Mouse (Mus musculus): ENCODE results near the gene Cnot6l. TPM values are rescaled to one million over a fixed set of nuclear protein-coding genes. Genes with fewer than 3 reads are reported as not detected.

Gene Cnot6l
- 127 TPM for polyA plus RNA-seq (2014; fragmentation: Illumina TruSeq; extraction: RNeasy Lipid Tissue Mini Kit (QIAGEN cat#74804); ENCODE audit: low read depth, low replicate concordance)

DNA sequence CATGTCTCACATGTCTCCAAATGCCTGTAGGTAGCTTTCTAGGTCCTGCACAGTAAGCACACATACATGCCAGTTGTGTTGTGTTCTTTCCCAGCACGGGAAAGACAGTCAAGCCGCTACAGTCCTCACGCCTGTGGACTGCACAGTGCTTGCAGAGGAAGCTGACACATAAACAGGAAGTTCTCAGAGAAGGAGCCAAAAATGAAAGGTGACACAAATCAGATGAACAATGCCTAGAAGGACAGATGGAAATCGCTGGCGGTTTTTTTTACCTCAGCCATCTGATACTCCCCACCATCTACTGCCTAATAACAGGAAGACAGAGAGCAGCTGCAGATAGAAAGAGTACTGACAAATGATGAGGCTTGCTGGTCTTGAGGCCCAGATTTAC is at the start of gene Cnot6l:
Cnot6l (minus strand) TSS at position 151 of the 391 bp plus-strand sequence.

DNA sequence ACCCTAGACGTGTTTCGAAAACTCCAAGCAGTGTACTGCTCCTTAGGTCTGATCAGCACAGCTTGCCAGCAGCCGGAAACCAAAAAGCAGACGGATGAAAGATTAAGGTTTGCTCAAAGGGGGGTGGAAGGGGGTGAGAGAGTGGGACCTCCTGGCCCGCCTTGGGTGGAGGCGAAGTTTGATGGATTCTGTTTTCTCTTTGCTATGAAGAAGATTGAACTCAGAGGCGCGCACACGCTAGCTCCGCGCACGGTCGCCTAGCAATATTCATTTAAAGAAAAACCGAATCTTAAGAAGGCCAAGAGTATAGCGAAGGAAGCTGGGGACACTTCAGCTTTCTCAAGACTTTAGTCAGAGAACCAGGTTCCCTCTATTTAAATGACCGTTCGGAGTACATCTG is 45.5 kb upstream of the Cnot6l start, which contains the start of gene Mrpl1:
Mrpl1 (plus strand) TSS at position 35 of the 400 bp plus-strand sequence.

Other genes starting within 250 kb of the Cnot6l start
- gene Cxcl13, start 207.2 kb downstream of the Cnot6l start, polyA plus RNA-seq (2014; fragmentation: Illumina TruSeq; extraction: RNeasy Lipid Tissue Mini Kit (QIAGEN cat#74804); ENCODE audit: low read depth, low replicate concordance), result 6.1 TPM
- gene Mrpl1, start 45.3 kb upstream of the Cnot6l start, polyA plus RNA-seq (2014; fragmentation: Illumina TruSeq; extraction: RNeasy Lipid Tissue Mini Kit (QIAGEN cat#74804); ENCODE audit: low read depth, low replicate concordance), result 63.6 TPM
- gene Fras1, start 209.8 kb upstream of the Cnot6l start, polyA plus RNA-seq (2014; fragmentation: Illumina TruSeq; extraction: RNeasy Lipid Tissue Mini Kit (QIAGEN cat#74804); ENCODE audit: low read depth, low replicate concordance), result 0.41 TPM

Measured in adrenal gland, adult 10 weeks (tissue).